Mouse (Mus musculus) embryonic facial prominence, embryonic 10.5 days (tissue): ENCODE measurements around the gene Tab1. TPM values are rescaled to one million over a fixed set of nuclear protein-coding genes. Genes with fewer than 3 reads are reported as not detected.
"Not testable (repeated sequence)": the region's sequence is repeated elsewhere in the genome, so short reads cannot be mapped to it uniquely, and the experiment has no call there.

ENCODE experiments used
- DNase-seq: peaks from one replicate; pipeline ENCODE4 v3.0.0-alpha.2; 2017; ENCODE audit warnings: low spot score
- H3K27ac ChIP-seq: fragments of 300-500 bp; sonication (generic); replicated peaks from 2 replicates; pipeline ENCODE4 v1.5.1; 2016; ENCODE audit warnings: mild to moderate bottlenecking
- H3K27me3 ChIP-seq: fragments of 300-500 bp; sonication (generic); replicated peaks from 2 replicates; pipeline ENCODE4 v1.6.1; 2016; ENCODE audit warnings: low read depth, mild to moderate bottlenecking; ENCODE audit not compliant: poor library complexity, severe bottlenecking
- H3K36me3 ChIP-seq: fragments of 300-500 bp; sonication (generic); replicated peaks from 2 replicates; pipeline ENCODE4 v1.6.1; 2016; ENCODE audit warnings: mild to moderate bottlenecking, moderate library complexity
- H3K4me1 ChIP-seq: fragments of 300-500 bp; sonication (generic); 2 replicates; pipeline ENCODE4 v1.6.1; 2016
- H3K4me3 ChIP-seq: fragments of 300-500 bp; sonication (generic); 2 replicates; pipeline ENCODE4 v1.5.1; 2016; ENCODE audit warnings: mild to moderate bottlenecking, moderate library complexity
- H3K9me3 ChIP-seq: fragments of 300-500 bp; sonication (generic); 2 replicates; pipeline ENCODE4 v1.6.1; 2016; ENCODE audit warnings: mild to moderate bottlenecking
- whole genome bisulfite sequencing: fragments of 180-500 bp; shearing (Covaris S2); methylation state at CpG from one replicate; pipeline ENCODE4 v1.1.7; 2016; 5-methylcytosine and 5-hydroxymethylcytosine counted together
- polyA plus RNA-seq: library from polyadenylated mRNA; unstranded; fragments of >200 nt; fragmentation: Nextera tagmentation; extraction: Ambion mirVana; gene quantifications from 2 replicates; pipeline ENCODE4 v1.2.1, GENCODE M21; 2016

Gene Tab1
- polyA plus RNA-seq, 1 experiment from 2014 or later: 45.3 TPM

DNA sequence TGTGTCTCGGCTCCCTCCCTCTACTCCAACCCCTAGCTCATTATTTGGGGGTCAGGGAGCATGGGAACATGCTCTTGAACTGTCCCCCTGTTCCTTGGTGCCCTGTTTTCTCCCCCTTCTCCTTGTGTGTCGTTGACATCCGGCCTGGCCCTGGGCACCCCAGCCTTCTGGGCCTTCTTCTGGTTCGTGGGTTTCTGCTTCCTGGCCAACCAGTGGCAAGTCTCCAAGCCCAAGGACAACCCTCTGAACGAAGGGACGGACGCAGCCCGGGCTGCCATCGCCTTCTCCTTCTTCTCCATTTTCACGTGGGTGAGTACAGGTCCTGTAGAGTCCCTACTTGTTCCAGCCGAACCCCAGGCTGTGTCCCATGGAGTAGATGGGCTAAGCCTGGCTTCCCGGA, 21.5 kb upstream of the Tab1 start:
- Histone ChIP-seq H3K27me3 (no peaks in the 10 kb centered on the region), H3K4me3 (no peak overlapping the region), H3K27ac (no peak overlapping the region), H3K36me3 (no peaks in the 10 kb centered on the region), H3K9me3 (no peaks in the 10 kb centered on the region), H3K4me1 (peaks cover 9% of the 10 kb centered on the region)
- DNase-seq: no peak
- 86% methylated on average over 12 of the region's 12 CpGs for WGBS

DNA sequence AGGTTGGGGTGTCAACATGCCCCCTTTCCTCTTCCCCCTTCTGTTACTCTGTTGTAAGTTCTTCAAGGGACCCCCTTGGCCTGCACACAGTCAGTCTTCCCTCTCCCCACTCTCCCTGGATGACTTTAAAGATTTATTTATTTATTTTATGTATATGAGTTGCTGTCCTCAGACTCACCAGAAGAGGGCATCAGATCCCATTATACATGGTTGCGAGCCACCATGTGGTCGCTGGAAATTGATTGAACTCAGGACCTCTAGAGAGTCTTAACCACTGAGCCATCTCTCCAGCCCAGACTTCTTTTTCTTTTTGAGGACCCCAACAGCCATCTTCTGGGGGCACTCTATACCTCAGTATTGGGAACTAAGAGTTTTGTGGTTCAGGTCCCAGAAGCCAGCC, 20.4 kb upstream of the Tab1 start:
- no peaks in the 10 kb centered on the region for H3K27me3 ChIP-seq
- peaks cover 20% of the 10 kb centered on the region for H3K4me1 ChIP-seq
- H3K27ac ChIP-seq: no peak overlapping the region
- 54% methylated on average over 2 of the region's 2 CpGs for WGBS
- no peak for DNase-seq
- H3K36me3 ChIP-seq: no peaks in the 10 kb centered on the region
- no peaks in the 10 kb centered on the region for H3K9me3 ChIP-seq
- H3K4me3 ChIP-seq: no peak overlapping the region

DNA sequence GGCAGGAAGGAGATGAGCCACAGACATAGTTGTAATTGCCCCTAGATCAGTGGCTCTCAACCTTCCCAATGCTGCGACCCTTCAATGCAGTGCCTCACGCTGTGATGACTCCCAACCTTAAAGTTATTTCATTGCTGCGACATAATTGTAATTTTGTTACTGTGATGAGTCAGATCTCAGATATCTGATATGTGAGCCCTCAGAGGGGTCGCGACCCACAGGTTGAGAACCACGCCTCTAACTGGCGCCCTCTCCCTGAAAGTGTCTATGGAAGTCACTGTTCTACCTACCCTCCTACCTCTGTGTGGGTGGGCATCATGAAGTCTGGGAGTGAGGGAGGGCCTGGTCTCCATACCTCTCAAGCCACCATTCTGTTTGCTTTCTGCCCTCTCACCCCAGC, 18.5 kb upstream of the Tab1 start:
- WGBS: 88% methylated on average over 7 of the region's 7 CpGs
- Histone ChIP-seq H3K27ac (no peak overlapping the region), H3K36me3 (no peaks in the 10 kb centered on the region), H3K27me3 (no peaks in the 10 kb centered on the region), H3K4me3 (no peak overlapping the region), H3K4me1 (peaks cover 20% of the 10 kb centered on the region), H3K9me3 (no peaks in the 10 kb centered on the region)
- DNase-seq: no peak

DNA sequence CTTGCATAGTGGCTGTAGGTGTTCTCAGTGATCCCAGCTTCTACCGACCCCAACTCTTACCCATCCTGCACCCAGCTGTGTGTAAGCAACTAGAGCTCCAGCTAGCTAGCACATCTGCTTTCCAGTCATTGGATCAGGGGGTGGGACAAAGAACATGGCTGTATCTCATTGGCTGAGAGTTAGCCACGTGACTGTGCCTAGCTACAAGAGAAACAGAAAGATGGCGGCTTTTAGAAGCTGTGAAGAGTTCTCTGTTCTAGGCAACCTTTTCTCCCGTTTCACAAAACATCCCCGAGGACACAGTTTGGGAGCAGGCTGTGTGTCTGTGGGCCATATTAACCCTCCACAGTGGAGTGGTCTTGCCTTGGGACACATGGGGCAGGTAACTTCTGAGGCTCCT, 17.7 kb upstream of the Tab1 start:
- no peaks in the 10 kb centered on the region for H3K27me3 ChIP-seq
- no peak for DNase-seq
- no peaks in the 10 kb centered on the region for H3K9me3 ChIP-seq
- 64% methylated on average over 5 of the region's 5 CpGs for WGBS
- H3K4me3 ChIP-seq: peak overlapping the region; percentile 35
- H3K36me3 ChIP-seq: no peaks in the 10 kb centered on the region
- H3K27ac ChIP-seq: 0 out of 2 replicates have a peak overlapping the region, but pooled peaks have one; percentile 7
- H3K4me1 ChIP-seq: peaks cover 20% of the 10 kb centered on the region

DNA sequence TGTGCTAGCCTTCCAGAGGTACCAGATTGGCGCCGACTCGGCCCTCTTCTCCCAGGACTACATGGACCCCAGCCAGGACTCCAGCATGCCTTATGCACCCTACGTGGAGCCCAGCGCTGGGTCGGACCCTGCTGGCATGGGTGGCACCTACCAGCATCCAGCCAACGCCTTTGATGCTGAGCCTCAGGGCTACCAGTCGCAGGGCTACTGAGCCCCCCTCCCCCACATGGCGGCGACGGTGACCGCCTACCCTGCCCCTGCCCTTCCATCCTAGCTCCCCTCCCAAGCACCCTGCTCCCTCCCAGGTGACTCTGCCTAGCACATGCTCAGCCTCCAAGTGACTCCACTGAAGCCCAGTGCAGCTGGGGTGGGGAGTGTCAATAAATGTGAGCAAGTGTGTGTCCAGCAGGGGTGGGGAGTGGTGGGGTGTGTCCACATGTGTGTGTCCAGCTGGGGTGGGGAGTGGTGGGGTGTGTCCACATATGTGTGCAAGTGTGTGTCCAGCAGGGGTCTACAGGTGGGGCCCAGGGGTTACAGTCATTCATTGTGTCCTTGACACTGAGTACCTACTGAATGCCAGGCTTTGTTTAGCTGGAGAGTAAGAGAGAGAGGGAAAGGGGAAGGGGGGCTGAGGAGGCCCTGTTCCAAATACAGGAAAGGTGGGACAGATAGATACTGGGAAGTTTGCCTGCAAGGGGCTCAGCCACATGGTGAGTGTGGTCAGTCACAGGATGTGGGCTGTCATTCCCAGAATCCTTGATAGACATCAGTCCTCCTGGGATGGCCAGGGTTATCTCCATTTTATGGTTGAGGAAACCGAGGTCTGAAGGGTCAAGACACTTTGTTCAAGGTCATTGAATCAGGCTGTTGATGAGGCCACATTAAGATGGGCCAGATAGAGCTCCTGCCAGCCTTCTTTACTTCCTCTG, 16.8 kb upstream of the Tab1 start:
- Histone ChIP-seq H3K27ac (0 out of 2 replicates have a peak overlapping the region, but pooled peaks have one; percentile 7), H3K4me1 (peaks cover 20% of the 10 kb centered on the region), H3K9me3 (no peaks in the 10 kb centered on the region), H3K36me3 (no peaks in the 10 kb centered on the region), H3K4me3 (peak overlapping the region; percentile 35), H3K27me3 (no peaks in the 10 kb centered on the region)
- WGBS: 70% methylated on average over 13 of the region's 13 CpGs
- DNase-seq: no peak

DNA sequence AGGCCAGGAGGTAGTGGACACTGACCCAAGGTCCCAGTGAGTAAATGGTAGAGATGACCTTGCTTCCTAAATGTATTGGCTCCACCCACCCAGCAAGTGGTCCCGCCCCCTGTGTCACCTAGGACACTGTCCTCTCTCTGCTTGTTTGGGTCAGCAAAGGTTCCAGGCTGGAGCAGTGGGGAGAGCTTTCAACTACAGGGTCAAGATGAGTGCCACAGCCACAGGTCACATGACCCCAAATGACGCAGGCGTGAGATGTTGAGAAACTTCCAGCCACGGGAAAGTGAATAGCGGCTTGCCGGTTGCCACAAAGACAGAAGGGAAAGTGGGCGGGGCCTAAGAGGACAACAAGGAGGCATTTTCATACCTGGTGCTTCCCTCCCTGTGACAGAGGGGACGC, 15.8 kb upstream of the Tab1 start:
- DNase-seq: no peak
- H3K27ac ChIP-seq: no peak overlapping the region
- no peaks in the 10 kb centered on the region for H3K27me3 ChIP-seq
- H3K36me3 ChIP-seq: no peaks in the 10 kb centered on the region
- peaks cover 20% of the 10 kb centered on the region for H3K4me1 ChIP-seq
- WGBS: 70% methylated on average over 8 of the region's 8 CpGs
- no peak overlapping the region for H3K4me3 ChIP-seq
- no peaks in the 10 kb centered on the region for H3K9me3 ChIP-seq

DNA sequence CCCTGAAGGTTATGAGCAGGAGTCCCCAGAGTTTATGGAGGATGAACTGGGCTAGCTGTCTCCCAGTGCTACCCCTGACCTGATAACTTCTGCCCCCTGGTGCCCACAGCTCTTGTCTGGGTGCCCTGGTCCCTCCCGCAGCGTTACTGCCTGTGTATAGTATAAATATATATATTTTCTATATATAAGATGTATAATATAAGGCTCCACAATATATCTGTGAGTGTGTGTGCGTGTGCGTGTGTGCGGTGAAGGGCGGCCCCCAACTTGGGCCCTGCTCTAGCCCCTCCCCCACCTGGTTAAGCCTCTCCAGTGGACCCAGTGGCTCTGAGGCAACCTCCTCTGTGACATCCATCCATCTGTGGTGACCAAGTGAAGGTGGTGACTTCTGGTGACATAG, 13.9 kb upstream of the Tab1 start:
- H3K4me1 ChIP-seq: peaks cover 20% of the 10 kb centered on the region
- H3K36me3 ChIP-seq: no peaks in the 10 kb centered on the region
- no peak overlapping the region for H3K27ac ChIP-seq
- no peak for DNase-seq
- H3K4me3 ChIP-seq: no peak overlapping the region
- no peaks in the 10 kb centered on the region for H3K27me3 ChIP-seq
- no peaks in the 10 kb centered on the region for H3K9me3 ChIP-seq
- WGBS: 88% methylated on average over 6 of the region's 6 CpGs

DNA sequence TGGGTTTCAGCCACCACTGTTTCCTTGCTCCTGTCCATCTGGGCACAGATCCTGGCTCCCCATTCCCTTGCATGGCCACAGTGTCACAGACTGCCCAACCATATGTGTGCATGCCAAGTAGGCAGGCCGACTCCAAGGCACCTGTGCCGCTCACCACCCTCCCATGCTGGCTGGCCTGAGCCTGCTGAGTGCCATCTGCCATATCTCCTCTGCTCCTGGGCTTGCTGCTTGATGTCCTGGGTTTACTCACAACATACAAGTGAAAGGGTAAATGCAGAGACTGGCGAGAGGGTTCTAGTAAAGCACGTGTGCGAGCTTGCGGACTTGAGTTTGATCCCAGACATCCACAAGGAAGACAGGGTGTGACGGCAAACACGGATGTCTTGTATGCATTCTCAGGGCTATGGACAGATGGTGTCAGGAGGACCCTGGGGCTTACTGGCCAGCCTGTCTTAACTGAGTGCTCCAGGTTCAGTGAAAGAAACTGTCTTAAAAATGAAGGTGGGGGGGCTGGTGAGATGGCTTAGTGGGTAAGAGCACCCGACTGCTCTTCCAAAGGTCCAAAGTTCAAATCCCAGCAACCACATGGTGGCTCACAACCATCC, 11.1 kb upstream of the Tab1 start:
- H3K4me3 ChIP-seq: no peak overlapping the region
- no peaks in the 10 kb centered on the region; the same call in 1 of the 2 replicates for H3K27me3 ChIP-seq
- peaks cover 7% of the 10 kb centered on the region for H3K4me1 ChIP-seq
- WGBS: 91% methylated on average over 9 of the region's 9 CpGs
- no peaks in the 10 kb centered on the region for H3K9me3 ChIP-seq
- H3K36me3 ChIP-seq: no peaks in the 10 kb centered on the region
- H3K27ac ChIP-seq: no peak overlapping the region
- DNase-seq: no peak

DNA sequence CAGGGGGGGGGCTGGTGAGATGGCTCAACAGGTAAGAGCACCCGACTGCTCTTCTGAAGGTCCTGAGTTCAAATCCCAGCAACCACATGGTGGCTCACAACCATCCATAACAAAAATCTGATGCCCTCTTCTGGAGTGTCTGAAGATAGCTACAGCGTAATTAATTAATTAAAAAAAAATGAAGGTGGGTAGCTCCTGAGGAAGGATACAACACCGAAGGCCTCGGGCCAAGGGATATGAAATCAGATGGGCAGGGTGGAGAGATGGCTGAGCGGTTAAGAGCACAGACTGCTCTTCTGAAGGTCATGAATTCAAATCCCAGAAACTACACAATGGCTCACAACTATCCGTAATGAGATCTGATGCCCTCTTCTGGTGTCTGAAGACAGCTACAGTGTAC, 10.5 kb upstream of the Tab1 start:
- H3K4me3 ChIP-seq, H3K27me3 ChIP-seq, H3K4me1 ChIP-seq, H3K27ac ChIP-seq, DNase-seq, H3K9me3 ChIP-seq, H3K36me3 ChIP-seq: not testable (repeated sequence)
- 94% methylated on average over 6 of the region's 6 CpGs for WGBS

DNA sequence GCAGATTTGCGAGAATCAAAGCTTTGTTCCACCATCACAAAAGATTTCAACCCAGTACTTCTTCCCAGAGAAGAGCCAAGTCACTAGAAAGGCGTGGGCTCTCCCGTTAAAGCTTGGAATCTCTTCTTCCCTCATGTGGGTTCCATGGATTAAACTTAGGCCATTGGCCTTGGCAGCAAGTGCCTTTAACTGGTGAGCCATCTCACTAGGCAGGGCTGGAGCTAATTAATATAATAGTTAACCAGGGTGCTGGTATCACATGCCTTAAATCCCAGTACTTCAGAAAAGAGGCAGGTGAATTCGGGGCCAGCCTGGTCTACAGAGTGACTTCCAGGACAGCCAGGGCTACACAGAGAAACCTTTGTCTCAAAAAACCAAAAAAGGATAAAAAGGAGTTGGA, 8.3 kb upstream of the Tab1 start:
- no peak overlapping the region for H3K4me3 ChIP-seq
- no peaks in the 10 kb centered on the region; the same call in 1 of the 2 replicates for H3K27me3 ChIP-seq
- H3K36me3 ChIP-seq: no peaks in the 10 kb centered on the region
- 81% methylated on average over 4 of the region's 4 CpGs for WGBS
- H3K27ac ChIP-seq: no peak overlapping the region
- no peak for DNase-seq
- no peaks in the 10 kb centered on the region for H3K9me3 ChIP-seq
- no peaks in the 10 kb centered on the region; the same call in 1 of the 2 replicates for H3K4me1 ChIP-seq

DNA sequence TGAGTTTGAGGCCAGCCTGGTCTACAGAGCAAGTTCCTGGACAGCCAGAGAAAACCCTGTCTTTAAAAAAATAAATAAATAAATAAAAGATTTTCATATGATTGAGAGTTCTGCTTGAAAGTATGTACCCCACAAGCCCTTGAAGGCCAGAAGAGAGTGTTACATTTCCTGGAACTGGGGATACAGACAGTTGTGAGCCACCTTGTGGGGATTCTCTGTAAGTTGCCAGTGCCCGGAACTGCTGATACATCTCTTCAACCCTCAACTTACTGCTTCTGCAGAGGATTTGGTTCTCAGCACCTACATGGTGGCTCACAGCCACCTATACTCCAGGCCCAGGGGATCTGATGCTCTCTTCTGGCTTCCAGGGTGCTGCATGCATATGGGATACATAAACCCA, 5.7 kb upstream of the Tab1 start:
- no peak for DNase-seq
- no peaks in the 10 kb centered on the region for H3K36me3 ChIP-seq
- 79% methylated on average over 1 of the region's 1 CpGs for WGBS
- H3K4me1 ChIP-seq: no peaks in the 10 kb centered on the region; the same call in 1 of the 2 replicates
- no peak overlapping the region for H3K27ac ChIP-seq
- no peaks in the 10 kb centered on the region for H3K9me3 ChIP-seq
- H3K27me3 ChIP-seq: no peaks in the 10 kb centered on the region; the same call in 1 of the 2 replicates
- H3K4me3 ChIP-seq: no peak overlapping the region

DNA sequence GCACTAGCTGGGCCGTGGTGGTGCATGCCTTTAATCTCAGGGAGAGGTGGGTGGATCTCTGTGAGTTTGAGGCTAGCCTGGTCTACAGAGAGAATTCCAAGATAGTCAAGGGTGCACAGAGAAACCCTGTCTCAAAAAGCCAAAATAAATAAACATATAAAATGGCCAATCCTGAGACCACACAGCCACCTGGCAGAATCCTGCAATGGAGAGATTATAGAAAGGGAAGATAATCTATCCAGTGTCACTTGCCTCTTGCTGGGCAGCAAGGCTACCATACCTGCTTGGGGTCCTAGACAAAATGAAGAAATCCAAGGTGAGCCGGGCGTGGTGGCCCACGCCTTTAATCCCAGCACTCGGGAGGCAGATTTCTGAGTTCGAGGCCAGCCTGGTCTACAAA, 2.9 kb upstream of the Tab1 start:
- peaks cover 24% of the 10 kb centered on the region for H3K4me1 ChIP-seq
- no peak overlapping the region for H3K27ac ChIP-seq
- H3K4me3 ChIP-seq: no peak overlapping the region
- no peaks in the 10 kb centered on the region for H3K9me3 ChIP-seq
- H3K36me3 ChIP-seq: no peaks in the 10 kb centered on the region
- H3K27me3 ChIP-seq: no peaks in the 10 kb centered on the region; the same call in 1 of the 2 replicates
- no peak for DNase-seq
- WGBS: 89% methylated on average over 6 of the region's 6 CpGs

DNA sequence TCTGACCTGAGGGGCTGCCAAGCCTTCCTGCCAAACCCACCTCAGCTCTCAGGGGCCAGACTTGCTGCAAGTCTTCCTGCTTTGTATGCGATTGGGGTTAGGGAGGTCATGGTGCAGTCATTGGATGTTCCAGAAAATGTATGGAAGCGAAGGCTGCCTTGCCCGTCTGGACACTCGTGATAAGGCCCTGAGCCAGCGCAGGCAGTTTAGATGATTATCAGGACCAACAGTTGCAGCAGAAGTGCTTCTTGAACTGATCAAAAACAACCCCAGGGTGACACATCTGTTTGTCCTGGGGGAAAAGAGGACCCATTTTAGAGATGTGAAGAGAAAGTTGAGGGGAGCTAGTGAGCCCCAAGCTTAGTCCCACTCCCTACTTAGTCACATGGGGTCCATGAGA, 2.2 kb upstream of the Tab1 start:
- H3K27ac ChIP-seq: no peak overlapping the region
- WGBS: 84% methylated on average over 5 of the region's 5 CpGs
- peaks cover 24% of the 10 kb centered on the region for H3K4me1 ChIP-seq
- H3K27me3 ChIP-seq: no peaks in the 10 kb centered on the region
- H3K9me3 ChIP-seq: no peaks in the 10 kb centered on the region
- no peak overlapping the region for H3K4me3 ChIP-seq
- no peaks in the 10 kb centered on the region for H3K36me3 ChIP-seq
- no peak for DNase-seq
